Mouse (Mus musculus) myocyte (in vitro differentiated cells): ENCODE data around the gene Cd86.

ENCODE experiments used
- CEBPB ChIP-seq: IDR thresholded peaks from 2 replicates; pipeline ENCODE4 v1.6.1; 2011; ENCODE audit warnings: mild to moderate bottlenecking, moderate library complexity; ENCODE audit not compliant: poor library complexity, insufficient read depth, severe bottlenecking
- E2F4 ChIP-seq: IDR thresholded peaks from one replicate; pipeline ENCODE4 v1.6.1; 2011; ENCODE audit warnings: mild to moderate bottlenecking, control low read depth, moderate library complexity; ENCODE audit not compliant: insufficient read depth
- MAX ChIP-seq: IDR thresholded peaks from one replicate; pipeline ENCODE4 v1.6.1; 2011; ENCODE audit warnings: low read depth, mild to moderate bottlenecking, control low read depth
- MYOD1 ChIP-seq, 3 experiments: IDR thresholded peaks; one replicate each; pipeline ENCODE4 v1.6.1; 2011; ENCODE audit warnings: control low read depth in 2 of 3, low read depth in 2 of 3, mild to moderate bottlenecking in 2 of 3, moderate library complexity in 1 of 3; ENCODE audit not compliant: insufficient read length in 2 of 3, control insufficient read depth in 1 of 3
- MYOG ChIP-seq, 3 experiments: IDR thresholded peaks; one replicate each; pipeline ENCODE4 v1.6.1; 2011; ENCODE audit warnings: control low read depth in 2 of 3, low read depth in 2 of 3, mild to moderate bottlenecking in 2 of 3; ENCODE audit not compliant: insufficient read length in 2 of 3, control insufficient read depth in 1 of 3, insufficient read depth in 1 of 3
- POLR2A ChIP-seq: IDR thresholded peaks from one replicate; pipeline ENCODE4 v1.6.1; 2011; ENCODE audit warnings: low read depth, mild to moderate bottlenecking, control low read depth, moderate library complexity; ENCODE audit not compliant: insufficient read length
- POLR2AphosphoS2 ChIP-seq: IDR thresholded peaks from one replicate; pipeline ENCODE4 v1.6.1; 2011; ENCODE audit warnings: low read depth, control low read depth; ENCODE audit not compliant: insufficient read length
- REST ChIP-seq: IDR thresholded peaks from one replicate; pipeline ENCODE4 v1.6.1; 2011; ENCODE audit warnings: mild to moderate bottlenecking, control low read depth, moderate library complexity; ENCODE audit not compliant: insufficient read depth, insufficient read length
- SRF ChIP-seq: IDR thresholded peaks from one replicate; pipeline ENCODE4 v1.6.1; 2011; ENCODE audit warnings: low read depth; ENCODE audit not compliant: control insufficient read depth, insufficient read length
- TCF12 ChIP-seq: IDR thresholded peaks from one replicate; pipeline ENCODE4 v1.6.1; 2011; ENCODE audit warnings: mild to moderate bottlenecking, control low read depth; ENCODE audit not compliant: poor library complexity, insufficient read depth, severe bottlenecking
- TCF3 ChIP-seq: IDR thresholded peaks from one replicate; pipeline ENCODE4 v1.6.1; 2011; ENCODE audit warnings: low read depth, control low read depth; ENCODE audit not compliant: insufficient read length
- USF1 ChIP-seq: IDR thresholded peaks from one replicate; pipeline ENCODE4 v1.6.1; 2011; ENCODE audit warnings: low read depth, mild to moderate bottlenecking, control low read depth, moderate library complexity

DNA sequence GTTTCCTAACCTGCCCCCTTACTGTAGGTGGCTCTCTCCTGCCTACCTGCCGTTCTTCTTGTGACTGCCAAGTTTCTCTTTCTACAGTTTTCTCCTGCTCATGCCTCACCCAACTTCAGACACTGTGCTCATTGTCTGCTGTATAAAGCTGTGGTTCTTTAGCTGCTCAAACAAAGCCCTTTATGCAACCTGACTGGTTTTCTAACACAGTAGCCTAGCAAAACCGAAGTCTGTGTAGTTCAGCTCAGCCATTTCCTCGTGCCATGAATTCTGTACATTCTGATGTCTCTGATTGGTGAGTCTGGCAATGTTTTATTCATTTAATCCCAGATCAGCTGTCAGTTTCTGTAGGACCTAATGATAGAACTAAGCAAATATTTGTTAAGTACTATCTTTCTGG lies 25.6 kb upstream of the Cd86 start:
- no peak for TF ChIP-seq CEBPB
- no peak for TF ChIP-seq MYOD1 (IDR thresholded peaks at IDR 0.05; ENCODE audit: control insufficient read depth in 1 of 3, insufficient read length in 2 of 3, low read depth in 2 of 3)
- no peak for TF ChIP-seq TCF12
- no peak for TF ChIP-seq POLR2A
- no peak for TF ChIP-seq E2F4
- TF ChIP-seq MYOG (IDR thresholded peaks at IDR 0.05; ENCODE audit: control insufficient read depth in 1 of 3, insufficient read depth in 1 of 3, insufficient read length in 2 of 3, low read depth in 2 of 3): no peak
- no peak for TF ChIP-seq TCF3
- TF ChIP-seq MAX: no peak
- no peak for TF ChIP-seq POLR2AphosphoS2
- TF ChIP-seq USF1: no peak
- no peak for TF ChIP-seq REST
- TF ChIP-seq SRF: no peak
